Mouse (Mus musculus) Muller cell, postnatal 12 days (primary cell): ENCODE measurements around the gene Kif13a.
A peak's percentile ranks its signal among the peaks of the same experiment; 100 is the strongest.

Experiments
- DNase-seq: peaks from one replicate; pipeline ENCODE4 v3.0.0-alpha.2; 2015; ENCODE audit errors: inconsistent ontology term

Gene Kif13a

DNA sequence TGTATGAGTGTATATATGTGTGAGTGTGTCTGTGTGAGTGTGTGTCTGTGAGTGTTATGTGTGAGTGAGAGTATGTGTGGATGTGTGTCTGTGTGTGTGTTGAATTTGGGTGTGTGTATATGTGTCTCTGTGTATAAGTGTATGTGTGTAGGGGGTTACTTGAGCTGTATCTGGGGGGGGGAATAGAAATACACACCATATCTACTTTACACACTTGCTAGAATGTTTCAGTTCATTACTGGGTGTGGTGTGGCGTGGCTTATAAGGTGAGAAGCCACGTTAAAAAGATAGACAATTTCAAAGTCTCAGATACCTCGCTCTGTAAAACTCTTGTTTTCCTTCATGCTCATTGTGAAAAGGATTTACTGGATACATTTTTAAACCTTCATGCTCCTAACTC lies 152.2 kb downstream of the Kif13a start:
- DNase-seq, result no peak

DNA sequence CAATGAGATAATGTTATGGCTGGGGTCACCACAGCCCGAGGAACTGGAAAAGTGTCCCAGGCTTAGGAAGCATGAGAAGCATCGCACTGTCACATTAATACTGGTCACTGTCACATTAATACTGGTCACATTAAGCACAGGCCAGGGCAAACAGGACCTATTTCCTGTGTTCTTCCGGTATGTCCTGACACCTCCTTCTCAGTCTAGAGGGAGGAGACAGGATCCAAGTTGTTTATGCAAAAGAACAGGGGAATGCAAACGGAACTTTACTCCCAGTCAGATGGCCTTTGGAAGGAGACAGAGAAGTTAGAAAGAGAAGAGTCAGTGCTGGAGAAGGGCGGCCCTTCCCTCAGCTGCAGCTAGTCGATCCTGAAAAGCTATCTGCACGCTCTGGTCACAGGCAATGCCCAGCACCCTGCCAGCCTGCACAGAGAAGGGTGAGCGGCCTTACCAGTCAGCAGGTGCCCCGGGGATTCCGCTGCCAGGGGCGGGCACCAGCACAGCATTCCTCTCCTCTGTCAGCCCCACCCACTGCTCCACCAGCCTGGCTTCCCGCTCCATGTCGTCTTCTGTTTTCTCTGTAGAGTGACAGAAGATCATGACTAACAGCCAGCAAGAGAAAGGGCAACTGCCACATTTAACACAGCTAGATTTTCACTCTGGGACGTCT lies 152.9 kb downstream of the Kif13a start:
- DNase-seq, result no peak

DNA sequence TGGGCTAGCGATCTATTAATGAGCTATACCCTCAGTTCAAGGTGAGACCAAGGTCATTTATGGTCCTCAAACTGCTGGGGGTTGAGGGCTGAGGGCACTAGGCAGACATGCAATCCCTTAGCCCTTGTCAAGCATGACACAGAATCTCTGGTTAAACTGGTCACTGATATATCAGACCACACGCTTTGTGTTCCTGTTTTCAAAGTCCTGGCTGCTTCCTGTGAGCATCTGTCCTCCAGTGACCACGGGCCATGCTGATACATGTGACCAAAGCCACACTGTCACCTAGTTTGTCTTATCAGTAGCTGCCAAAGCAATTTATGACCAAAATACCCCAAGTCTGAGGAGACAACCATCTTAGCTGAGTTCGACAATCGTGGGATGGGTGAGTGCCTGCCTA lies 154.7 kb downstream of the Kif13a start:
- no peak for DNase-seq

DNA sequence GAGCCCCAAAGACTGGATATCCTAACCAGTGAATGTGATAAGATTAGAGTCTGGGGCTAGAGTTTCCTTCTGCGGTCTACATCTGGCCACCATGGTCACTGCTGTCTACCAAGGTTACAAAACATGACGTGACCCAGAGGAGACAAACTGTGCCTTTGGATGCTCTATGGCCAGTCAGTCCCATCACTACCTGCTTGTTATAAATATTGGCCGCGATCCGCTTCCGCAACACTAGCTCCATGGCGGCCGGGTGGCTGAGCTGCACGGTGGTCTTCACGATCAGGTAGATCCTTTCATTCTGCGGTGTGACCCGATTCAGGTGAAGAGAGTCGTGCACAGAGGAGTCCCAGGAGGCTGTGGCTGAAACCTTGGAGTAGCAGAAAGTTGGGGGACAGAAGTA lies 157.1 kb downstream of the Kif13a start:
- no peak for DNase-seq

DNA sequence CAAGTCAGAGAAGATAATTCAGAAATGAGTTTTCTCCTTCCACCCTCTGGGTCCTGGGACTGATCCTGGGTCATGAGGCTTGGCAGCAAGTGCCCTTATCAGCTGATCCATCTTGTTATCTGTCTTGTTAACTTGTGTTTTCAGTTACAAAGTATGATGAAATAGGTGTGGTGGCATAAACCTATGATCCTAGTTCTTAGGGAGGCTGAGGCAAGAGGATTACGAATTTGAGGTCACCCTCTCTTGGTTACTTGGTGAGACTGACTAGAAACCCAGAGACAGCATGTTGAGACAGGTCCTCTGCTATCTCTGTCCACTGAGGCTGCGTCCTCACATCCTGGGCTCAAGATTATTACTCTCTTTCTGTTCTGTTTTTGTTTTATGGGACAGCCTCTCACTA lies 164.3 kb downstream of the Kif13a start:
- no peak for DNase-seq

DNA sequence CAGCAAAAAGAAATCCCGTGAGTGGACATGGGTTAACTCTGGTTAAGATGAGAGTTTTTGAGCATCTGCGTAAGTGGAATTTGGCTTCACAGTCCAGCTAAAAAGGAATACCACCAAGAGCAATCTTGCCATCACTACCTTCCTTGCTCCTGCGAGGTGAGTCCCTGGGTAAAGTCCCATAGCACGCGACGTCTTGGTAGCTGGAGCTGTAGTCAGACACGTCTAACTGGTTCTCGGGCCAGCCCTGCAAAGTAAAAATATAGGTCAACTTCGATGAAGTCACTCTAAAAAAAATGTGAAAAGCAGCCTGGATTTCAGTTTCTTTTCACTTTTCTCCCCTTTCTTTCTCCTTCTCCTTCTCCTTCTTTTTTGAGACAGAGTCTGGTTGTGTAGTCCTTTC lies 166.5 kb downstream of the Kif13a start:
- DNase-seq, result no peak

DNA sequence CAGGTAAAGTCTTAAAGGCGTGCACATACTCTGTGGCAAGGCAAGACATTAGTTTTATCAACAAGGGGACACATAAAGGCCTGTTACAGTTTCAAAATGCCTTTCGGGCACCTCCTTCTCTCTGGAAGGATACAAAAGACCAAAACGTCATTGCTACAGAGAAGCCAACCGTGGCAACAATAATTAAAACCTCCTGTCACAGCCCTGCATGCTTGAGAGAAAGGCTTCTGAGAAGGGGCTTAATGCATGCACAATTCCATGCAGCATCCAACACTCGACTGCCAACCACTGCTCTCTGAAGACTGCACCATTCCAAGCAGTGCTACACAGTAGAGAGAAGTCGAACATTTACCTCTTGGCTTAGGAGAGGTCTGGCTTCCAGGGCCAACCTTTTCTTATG lies 168.7 kb downstream of the Kif13a start:
- no peak for DNase-seq

DNA sequence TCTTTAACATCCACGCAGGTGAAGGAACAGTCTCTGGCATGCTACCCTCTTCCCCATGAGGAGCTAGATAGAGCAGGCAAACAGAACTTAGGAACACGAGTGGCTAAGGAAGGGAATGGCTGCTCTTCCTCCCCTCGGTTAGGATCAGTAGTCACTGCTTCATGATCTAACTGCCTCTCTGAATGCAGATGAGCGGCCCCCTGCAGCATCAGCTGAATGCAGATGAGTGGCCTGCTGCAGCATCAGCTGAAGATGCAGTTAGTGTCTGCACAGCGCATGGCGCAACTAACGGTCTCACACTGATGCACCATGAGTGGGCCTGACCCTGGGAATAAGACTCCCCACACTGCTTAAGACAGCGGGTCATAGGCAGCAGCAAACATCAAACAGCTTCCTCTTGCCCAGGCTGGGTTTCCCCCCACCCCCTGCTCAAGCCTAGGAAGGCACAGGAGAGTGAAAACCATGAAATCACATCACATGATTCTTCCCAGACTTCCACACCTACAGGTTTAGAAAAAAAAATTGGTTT lies 170.3 kb downstream of the Kif13a start:
- DNase-seq, result no peak

DNA sequence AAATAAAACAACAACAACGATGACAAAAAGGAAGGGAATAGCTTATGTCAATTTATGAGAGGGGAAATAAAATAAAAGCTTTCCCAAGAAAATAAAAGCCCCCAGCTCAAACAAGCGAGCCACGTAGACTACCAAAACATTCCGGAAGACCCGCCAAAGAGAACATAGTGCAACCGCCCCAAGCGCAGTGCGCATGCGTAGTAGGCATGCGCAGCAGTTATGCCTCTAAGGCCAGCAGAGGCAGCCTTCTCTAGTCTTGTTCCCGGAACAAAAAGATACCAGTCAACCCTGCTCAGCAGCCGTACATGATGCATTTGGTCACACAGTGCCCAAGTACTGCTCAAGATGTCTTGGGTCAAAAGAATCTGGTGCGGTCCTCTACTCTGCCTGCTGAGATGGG lies 171.0 kb downstream of the Kif13a start:
- DNase-seq, result no peak

DNA sequence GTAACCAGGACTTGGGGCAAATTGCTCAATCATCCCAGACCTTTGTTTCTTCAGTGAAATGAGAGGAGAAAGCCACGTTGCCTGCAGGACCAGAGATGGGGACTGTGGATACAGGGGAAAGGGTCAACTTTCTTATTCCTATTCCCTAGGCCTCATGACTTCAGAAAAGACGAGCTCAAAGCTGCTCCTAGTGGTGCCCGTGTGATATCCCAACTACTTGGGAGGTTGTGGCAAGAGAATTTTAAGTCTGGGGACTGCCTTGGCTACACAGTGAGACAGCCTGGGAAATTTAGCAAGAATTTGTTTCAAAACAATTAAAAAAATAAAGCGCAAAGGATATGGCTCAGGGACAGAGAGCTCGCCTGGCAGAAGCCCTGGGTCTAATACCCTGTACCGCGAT lies 171.7 kb downstream of the Kif13a start:
- no peak for DNase-seq

DNA sequence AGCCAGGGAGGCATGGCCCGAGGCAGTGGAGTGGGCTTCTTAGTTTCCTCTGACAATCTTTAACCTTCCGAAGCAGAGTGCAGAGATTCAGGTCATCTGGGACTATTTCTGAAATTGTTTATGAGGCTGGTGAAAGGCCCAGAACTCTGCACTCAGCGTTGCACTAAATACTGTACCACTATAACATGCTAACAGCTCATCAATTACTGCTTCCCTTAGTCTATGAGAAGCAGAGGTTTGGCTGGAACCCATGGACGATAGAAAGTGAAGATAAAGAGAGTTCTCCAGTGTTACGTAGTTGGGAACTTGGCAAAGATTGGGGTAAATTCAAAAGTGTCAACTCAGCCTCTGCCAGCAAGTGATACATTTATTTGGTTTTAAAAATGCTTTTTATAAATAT lies 176.4 kb downstream of the Kif13a start:
- no peak for DNase-seq

DNA sequence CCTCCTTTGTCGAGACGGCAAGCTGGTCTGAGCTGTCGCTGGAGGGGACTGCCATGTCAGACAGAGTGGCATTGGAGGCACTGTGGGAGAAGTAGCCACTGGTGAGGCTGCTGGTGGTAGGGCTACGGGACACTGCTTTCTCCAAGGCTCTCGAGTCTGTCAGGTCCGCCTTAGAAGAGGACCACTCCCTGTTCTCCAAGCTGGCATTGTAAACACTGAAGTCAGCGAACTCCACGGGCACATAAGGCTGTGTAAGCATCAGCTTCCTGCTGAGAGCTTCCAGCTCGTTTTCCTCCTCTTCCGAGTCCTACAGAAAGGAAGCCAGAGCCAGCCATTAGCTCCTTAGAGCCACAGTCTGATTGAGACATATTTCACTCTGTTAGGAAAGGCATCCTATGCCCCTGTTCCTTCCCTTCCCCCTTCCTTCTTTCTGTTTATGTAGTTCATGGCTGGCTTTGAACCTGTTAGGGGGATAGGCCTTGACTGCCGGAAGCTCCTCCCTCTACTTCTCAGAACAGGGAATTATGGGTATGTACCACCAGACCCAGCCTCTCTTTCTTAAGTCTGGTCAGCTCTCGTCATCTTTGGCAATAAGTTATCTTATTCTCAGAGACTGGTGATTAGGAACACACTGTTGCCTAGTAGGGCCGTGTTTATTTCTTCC lies 177.0 kb downstream of the Kif13a start:
- no peak for DNase-seq

DNA sequence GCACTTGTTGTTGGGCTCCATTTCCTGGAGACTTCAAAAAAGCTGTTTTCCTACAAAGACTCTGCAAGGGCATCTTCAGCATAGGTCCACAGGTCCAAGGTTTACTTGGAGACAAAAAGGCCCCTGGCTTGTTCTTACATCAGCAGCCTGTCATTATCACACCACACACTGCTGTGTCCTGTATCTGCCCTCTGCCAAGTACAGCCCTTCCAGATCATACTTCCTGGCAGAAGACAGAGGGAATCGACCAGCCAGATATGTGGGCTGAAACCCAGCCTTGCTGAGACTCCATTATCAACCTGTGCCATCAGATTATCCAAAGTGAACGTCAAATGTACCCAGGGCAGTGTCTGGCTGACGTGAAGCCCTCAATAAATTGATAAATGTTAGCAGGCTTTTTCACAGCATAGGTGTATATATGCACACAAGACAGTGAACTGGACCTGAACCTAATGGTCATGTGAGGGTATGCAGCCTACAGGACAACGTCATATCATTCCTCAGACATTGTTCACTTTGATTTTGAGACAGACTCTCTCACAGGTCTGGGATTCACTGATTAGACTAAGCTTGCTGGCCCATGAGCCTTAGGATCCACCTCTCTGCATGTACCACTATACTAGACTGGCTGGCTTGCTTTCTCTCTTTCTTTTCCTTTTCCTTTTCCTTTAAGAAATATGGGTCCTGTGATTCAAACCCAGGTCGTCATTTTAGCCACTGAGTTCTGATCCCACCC lies 181.4 kb downstream of the Kif13a start:
- DNase-seq, result no peak

DNA sequence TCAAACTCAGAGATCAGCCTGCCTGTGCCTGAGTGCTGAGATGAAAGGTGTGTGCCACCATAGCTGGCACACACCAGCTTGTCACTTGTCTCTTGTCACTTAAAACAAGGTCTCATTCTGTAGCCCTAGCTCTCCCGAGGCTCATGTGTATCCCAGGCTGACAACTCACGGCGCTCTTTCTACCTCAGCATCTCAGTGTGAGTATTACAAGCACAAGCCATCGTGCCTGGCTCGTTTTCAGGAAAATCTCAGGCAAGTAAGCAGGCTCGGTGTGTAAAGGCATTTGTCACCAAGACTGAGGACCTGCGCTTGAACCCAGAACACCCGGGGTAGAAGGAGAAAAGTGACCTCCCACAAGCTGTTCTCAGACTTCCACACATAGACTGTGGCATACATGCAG lies 185.8 kb downstream of the Kif13a start:
- no peak for DNase-seq

DNA sequence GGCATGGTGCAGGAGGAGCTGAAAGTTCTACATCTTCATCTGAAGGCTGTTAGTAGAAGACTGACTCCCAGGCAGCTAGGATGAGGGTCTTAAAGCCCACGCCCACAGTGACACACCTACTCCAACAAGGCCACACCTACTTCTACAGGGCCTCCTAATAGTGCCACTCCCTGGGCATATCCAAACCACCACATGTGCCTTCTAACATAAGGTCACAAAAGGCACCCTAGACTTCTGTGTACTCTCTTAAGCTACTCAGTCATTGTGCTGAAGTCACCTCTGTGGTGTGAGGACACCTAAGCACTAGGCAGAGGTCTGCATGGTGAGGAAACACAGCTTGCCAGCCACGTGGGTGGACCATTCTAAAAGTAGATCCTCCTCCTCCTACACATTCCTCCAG lies 187.3 kb downstream of the Kif13a start:
- DNase-seq, result no peak

DNA sequence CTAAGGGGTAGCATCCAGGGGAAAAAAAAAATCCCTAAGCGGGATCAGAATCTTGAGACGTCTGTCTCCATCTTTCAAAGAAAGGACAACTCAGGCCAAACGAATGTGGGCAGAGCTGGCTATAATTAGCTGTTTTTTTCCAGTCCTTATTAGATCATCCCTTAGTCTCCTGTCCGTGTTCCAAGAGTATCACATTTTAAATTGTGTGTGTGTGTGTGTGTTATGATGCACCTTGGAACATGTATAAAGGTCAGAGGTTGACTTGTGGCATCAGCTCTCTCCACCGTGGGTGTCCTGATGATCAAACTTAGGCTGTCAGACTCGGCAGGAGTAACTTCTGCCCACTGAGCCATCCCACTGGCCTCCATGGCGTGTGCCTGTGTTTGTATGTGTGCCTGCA lies 190.2 kb downstream of the Kif13a start:
- no peak for DNase-seq

DNA sequence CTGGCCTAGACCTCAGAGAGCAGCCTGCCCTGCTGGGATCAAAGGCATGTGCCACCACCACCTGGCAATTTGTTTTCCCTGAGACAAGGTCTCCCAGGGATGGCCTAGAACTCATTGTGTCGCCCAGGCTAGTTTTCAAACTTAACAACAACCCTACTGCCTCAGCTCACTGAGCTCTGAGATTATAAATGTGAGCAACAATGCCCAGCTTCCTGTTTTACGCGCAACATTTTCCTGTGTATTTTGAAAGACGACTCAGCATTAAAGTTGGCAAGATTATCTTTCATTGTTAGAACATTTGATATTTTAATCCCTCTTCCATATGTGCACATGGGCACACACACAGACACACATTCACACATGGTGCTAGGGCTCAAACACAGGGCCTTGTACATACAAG lies 192.2 kb downstream of the Kif13a start:
- no peak for DNase-seq

DNA sequence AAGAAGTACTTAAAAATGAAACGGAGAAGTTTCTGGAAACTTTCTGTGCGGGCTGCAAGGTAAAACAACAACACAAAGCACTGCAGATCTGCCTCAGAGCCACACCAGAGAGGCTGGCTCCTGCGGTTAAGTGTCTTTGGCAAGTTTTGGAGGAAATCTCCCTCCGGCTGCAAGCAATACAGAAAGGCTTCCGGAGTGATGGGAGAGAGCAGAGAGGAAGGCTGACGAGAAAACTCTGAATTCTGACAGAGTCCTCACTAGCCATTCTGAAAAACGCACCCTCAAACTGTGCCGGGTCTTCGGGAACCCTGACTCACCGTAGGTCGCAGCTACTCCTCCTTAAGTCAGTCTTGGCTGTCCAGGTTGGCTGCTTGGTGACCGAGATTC lies 193.2 kb downstream of the Kif13a start:
- no peak for DNase-seq

DNA sequence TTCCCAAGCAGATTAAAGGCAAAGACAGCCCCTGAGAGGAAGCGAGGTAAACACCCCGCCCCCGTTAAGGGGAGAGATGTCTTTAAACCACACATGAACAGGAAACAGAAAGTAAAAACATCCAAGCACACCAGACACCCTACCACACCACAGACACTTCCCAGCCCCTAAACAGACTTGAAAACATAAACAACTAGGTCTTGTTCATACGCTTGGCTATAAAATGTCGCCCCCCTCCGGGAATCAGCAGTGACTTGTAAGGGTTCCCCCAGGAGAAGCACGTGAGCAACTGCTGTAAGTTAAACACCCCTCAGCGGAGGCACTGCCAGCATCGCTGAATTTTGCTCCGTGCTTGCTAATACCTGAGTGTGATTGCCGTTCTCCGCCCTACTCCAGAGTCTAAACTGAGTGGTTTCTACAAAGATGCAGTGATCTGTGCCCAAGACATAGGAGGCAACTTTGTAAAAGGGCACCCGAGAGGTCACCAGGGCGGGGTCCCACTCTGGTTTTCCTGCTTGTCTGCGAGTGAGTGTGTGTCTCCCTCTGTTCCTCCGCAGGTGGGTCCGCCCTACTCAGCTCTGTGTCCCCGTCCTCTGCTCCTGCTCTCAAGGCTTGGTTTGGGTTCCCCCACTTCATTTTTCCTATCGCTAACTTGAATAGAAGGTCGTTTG lies 193.7 kb downstream of the Kif13a start:
- peak; percentile 37 for DNase-seq

DNA sequence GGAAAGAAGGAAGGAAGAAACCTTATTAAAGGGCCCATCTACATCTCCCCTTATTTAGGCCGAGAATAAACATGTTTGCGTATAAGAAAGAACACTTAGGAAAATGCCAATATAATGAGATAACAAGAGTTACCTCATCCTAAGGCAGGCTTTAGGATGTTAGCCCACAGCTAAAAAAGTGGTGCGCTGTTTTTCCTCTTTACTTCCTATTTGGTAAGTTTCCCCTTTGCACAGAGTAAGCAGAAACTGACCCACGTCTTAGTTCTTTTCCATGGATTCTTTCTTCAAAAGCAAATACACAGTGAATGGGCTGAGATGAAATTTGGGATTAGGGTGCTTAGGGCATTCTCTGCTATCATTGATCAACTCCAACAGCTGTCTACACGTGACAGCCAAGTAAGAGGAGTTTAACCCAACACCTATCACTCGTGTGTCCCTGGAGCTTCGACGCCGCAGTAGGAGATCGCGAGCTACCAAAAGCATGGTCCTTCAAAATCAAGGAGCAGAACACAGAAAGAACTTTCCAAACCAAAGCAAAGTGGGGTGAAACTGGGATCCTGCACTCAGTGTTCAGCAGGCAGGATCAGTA lies 194.4 kb downstream of the Kif13a start:
- DNase-seq, result no peak

DNA sequence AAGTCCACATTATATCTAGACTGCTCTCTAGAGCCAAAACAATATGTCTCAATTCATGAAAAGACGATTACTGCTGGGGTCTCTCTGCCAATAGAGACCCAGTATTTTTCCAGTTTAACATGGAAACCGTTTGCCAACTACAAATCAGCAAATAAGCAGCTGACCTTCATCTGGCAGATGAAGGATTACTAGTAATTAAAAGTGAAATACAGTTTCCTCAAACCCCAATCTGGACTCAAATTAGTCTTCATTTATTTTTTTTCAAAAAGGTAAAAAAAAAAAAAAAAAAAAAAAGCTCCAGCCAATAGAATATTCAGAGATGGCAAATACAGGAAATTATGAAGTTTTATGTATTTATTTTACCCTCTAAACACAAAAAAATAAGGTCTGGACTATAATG lies 199.7 kb downstream of the Kif13a start:
- DNase-seq, result no peak

DNA sequence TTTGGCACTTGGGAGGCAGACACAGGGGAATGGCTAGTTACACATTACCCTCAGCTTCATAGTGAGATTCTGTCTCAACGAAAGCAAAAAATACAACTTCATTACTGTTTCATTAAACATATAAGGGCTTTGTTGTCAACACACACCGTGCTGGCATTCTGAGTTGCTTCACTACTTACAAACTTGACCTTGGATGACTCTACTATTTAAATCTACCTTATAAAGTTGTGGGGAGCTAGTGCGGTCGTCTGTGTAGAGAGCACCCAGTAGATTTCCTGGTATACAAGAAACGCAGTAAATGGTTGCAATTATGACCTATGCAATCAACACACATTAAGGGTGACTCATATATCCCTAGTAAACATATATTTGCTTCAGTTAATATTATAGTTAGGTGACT lies 201.3 kb downstream of the Kif13a start:
- DNase-seq, result no peak
